Comparison of ENCODE assay signal across 23 mouse cellular contexts in genomic region chr8:64176931-64177330, GRCm38 (mm10). TPM values are rescaled to one million over a fixed set of nuclear protein-coding genes. Genes with fewer than 3 reads are reported as not detected.
"Had no signal": no experiment of that assay in that cellular context is flagged by ENCODE, and none has a peak within 500 bp of the region (broad histone marks: within the 10 kb centered on the region; RNA-seq: fewer than 3 reads in every experiment).

No protein-coding gene starts in this region.

- H3K4me1 ChIP-seq: midbrain, embryonic 10.5 days; midbrain, embryonic 12.5 days; neural tube, embryonic 13.5 days; neural tube, embryonic 15.5 days; stomach, embryonic 15.5 days had no signal

- H3K9me3 ChIP-seq: midbrain, embryonic 10.5 days; midbrain, embryonic 12.5 days; neural tube, embryonic 13.5 days; neural tube, embryonic 15.5 days; stomach, embryonic 15.5 days had no signal

- H3K27me3 ChIP-seq: midbrain, embryonic 12.5 days; neural tube, embryonic 13.5 days; neural tube, embryonic 15.5 days; stomach, embryonic 15.5 days had no signal

- ATAC-seq: midbrain, embryonic 16.5 days had no signal

- H3K9ac ChIP-seq: lung, embryonic 14.5 days; midbrain, embryonic 12.5 days; neural tube, embryonic 13.5 days; neural tube, embryonic 15.5 days; stomach, embryonic 15.5 days had no signal

- H3K4me3 ChIP-seq: midbrain, embryonic 10.5 days; midbrain, embryonic 12.5 days; myocyte; neural tube, embryonic 13.5 days; neural tube, embryonic 15.5 days; stomach, embryonic 15.5 days had no signal

- DNase-seq: lung, adult 18-20 months; lung, embryonic 14.5 days; lung, postnatal 10 days; lung, postnatal 4 days; midbrain, embryonic 14.5 days; retina, postnatal 1 day; right cerebral cortex, adult 18-20 months; right cerebral cortex, postnatal 25 days; right cerebral cortex, postnatal 4 days; spleen, adult 18-20 months; thymus, adult 2 months; thymus, postnatal 25 days; thymus, postnatal 4 days had no signal

- H3K4me2 ChIP-seq: lung, embryonic 14.5 days; midbrain, embryonic 12.5 days; neural tube, embryonic 13.5 days; neural tube, embryonic 15.5 days; stomach, embryonic 15.5 days had no signal

- H3K36me3 ChIP-seq: midbrain, embryonic 10.5 days; midbrain, embryonic 12.5 days; neural tube, embryonic 13.5 days; neural tube, embryonic 15.5 days; stomach, embryonic 15.5 days had no signal

- H3K27ac ChIP-seq: midbrain, embryonic 10.5 days; midbrain, embryonic 12.5 days; neural tube, embryonic 13.5 days; neural tube, embryonic 15.5 days; stomach, embryonic 15.5 days; stomach, postnatal 0 days had no signal

RNA-seq across cellular contexts. Expression of gene Tll1, which starts 29.1 kb away (rescaled TPM):
- total RNA-seq: megakaryocyte, adult 5-6 weeks; megakaryocyte-erythroid progenitor cell, adult 5-6 weeks had no signal
